Mouse (Mus musculus): ENCODE results near the gene Ramp1. TPM values are rescaled to one million over a fixed set of nuclear protein-coding genes. Genes with fewer than 3 reads are reported as not detected.

The Ramp1 gene
- total and polyA plus RNA-seq, 3 experiments: 4.1 to 5.6 TPM; not detected in 1

DNA sequence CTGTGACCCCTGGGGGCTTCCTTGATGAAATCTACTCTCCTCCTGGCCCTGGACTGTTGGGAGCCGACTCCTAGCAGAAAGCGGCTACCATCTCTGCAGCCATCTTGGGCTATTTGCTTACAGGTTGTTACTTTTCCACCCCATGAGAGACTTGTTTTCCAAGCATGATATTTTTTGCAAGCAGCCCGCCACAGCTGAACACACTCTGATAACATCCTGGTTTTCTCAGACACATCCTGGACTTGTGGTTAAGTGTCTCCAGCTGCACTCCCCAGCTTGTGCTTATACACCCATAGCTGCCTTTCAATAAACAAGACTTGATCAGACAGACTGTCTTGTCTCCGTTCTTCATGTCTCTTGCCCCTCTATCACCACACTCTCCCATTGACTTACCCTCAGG, 61.6 kb downstream of the Ramp1 start:
- Histone ChIP-seq H3K79me2 (ENCODE audit: control insufficient read depth, insufficient read depth, low read length, poor library complexity) (no peaks in the 10 kb centered on the region), H3K9me3 (replicated peaks; ENCODE audit: insufficient read depth, low read length) (no peaks in the 10 kb centered on the region), H3K36me3 (ENCODE audit: control insufficient read depth in 1 of 2, insufficient read depth in 2 of 2, low read length in 2 of 2) (peaks cover 0 to 11% of the 10 kb centered on the region in 2 experiments; a peak in 2 of 4 replicates), H3K27ac (ENCODE audit: control insufficient read depth, low read depth, low read length) (no peak overlapping the region), H3K4me3 (ENCODE audit: control insufficient read depth in 1 of 2, insufficient read depth in 1 of 2, low read depth in 2 of 2, low read length in 2 of 2) (no peak overlapping the region), H3K9ac (ENCODE audit: control insufficient read depth, low read depth, low read length, poor library complexity, severe bottlenecking) (no peak overlapping the region), H3K27me3 (ENCODE audit: control insufficient read depth in 1 of 2, insufficient read depth in 2 of 2, low read length in 2 of 2) (no peaks in the 10 kb centered on the region), H3K4me1 (ENCODE audit: control insufficient read depth in 1 of 2, insufficient read depth in 2 of 2, low read length in 2 of 2) (peaks cover 10 to 12% of the 10 kb centered on the region in 2 experiments)
- TF ChIP-seq MYB (IDR thresholded peaks at IDR 0.05; ENCODE audit: low read depth, low read length): no peak
- TF ChIP-seq ZNF384 (IDR thresholded peaks at IDR 0.05; ENCODE audit: low read depth, low read length): no peak
- peak; percentile 66 for TF ChIP-seq TAL1 (IDR thresholded peaks at IDR 0.05; ENCODE audit: low read length)
- 0 out of 2 replicates have a peak, but pooled peaks have one; percentile 28 for TF ChIP-seq TCF12 (IDR thresholded peaks at IDR 0.05; ENCODE audit: low read depth, low read length)
- TF ChIP-seq CHD1 (IDR thresholded peaks at IDR 0.05; ENCODE audit: low read depth, low read length): no peak
- no peak for TF ChIP-seq CTCF (IDR thresholded peaks at IDR 0.05 in 2 of 3, conservative IDR thresholded peaks at IDR 0.05 in 1 of 3; ENCODE audit: control insufficient read depth in 1 of 3, insufficient read depth in 1 of 3, low read depth in 2 of 3, low read length in 3 of 3, poor library complexity in 1 of 3, severe bottlenecking in 1 of 3)
- TF ChIP-seq RCOR1 (IDR thresholded peaks at IDR 0.05; ENCODE audit: low read depth, low read length): no peak
- TF ChIP-seq POLR2AphosphoS5 (IDR thresholded peaks at IDR 0.05; ENCODE audit: borderline replicate concordance, low read depth, low read length): no peak
- TF ChIP-seq ETS1 (IDR thresholded peaks at IDR 0.05; ENCODE audit: low read depth, low read length): peak; percentile 67
- no peak for TF ChIP-seq MAZ (IDR thresholded peaks at IDR 0.05; ENCODE audit: low read depth, low read length)
- no peak for TF ChIP-seq JUND (IDR thresholded peaks at IDR 0.05; ENCODE audit: low read depth, low read length)
- no peak for TF ChIP-seq GABPA (IDR thresholded peaks at IDR 0.05; ENCODE audit: low read depth, low read length)
- TF ChIP-seq EP300 (IDR thresholded peaks at IDR 0.05; ENCODE audit: low read depth in 1 of 2, low read length in 2 of 2): no peak
- TF ChIP-seq GATA1 (IDR thresholded peaks at IDR 0.05; ENCODE audit: low read depth, low read length): peak; percentile 6; the same call in 1 of the 2 replicates
- no peak for TF ChIP-seq KAT2A (conservative IDR thresholded peaks at IDR 0.05; ENCODE audit: low read depth, low read length)
- TF ChIP-seq RAD21 (IDR thresholded peaks at IDR 0.05; ENCODE audit: low read depth, low read length): no peak
- no peak for DNase-seq (ENCODE audit: low read depth, low spot score)

- Histone ChIP-seq H3K79me2 (ENCODE audit: control insufficient read depth, insufficient read depth, low read length, poor library complexity) (peaks cover 30% of the 10 kb centered on the region), H3K36me3 (ENCODE audit: control insufficient read depth in 1 of 2, insufficient read depth in 2 of 2, low read length in 2 of 2) (peaks cover 0 to 15% of the 10 kb centered on the region in 2 experiments; a peak in 2 of 4 replicates), H3K27me3 (ENCODE audit: control insufficient read depth in 1 of 2, insufficient read depth in 2 of 2, low read length in 2 of 2) (no peaks in the 10 kb centered on the region), H3K27ac (ENCODE audit: control insufficient read depth, low read depth, low read length) (peak overlapping the region; percentile 35; the same call in 1 of the 2 replicates), H3K9ac (ENCODE audit: control insufficient read depth, low read depth, low read length, poor library complexity, severe bottlenecking) (no peak overlapping the region), H3K4me1 (ENCODE audit: control insufficient read depth in 1 of 2, insufficient read depth in 2 of 2, low read length in 2 of 2) (peaks cover 10 to 18% of the 10 kb centered on the region in 2 experiments), H3K4me3 (ENCODE audit: control insufficient read depth in 1 of 2, insufficient read depth in 1 of 2, low read depth in 2 of 2, low read length in 2 of 2) (peak overlapping the region in 1 of 2 experiments; percentile 19; a peak in 1 of 4 replicates), H3K9me3 (replicated peaks; ENCODE audit: insufficient read depth, low read length) (no peaks in the 10 kb centered on the region)
- DNase-seq (ENCODE audit: low read depth, low spot score): peak; percentile 75
- TF ChIP-seq TCF12 (IDR thresholded peaks at IDR 0.05; ENCODE audit: low read depth, low read length) (peak; percentile 83), EP300 (IDR thresholded peaks at IDR 0.05; ENCODE audit: low read depth in 1 of 2, low read length in 2 of 2) (peak; percentile 72 to 75), ZMIZ1 (IDR thresholded peaks at IDR 0.05; ENCODE audit: low read depth, low read length) (no peak), ZKSCAN1 (IDR thresholded peaks at IDR 0.05; ENCODE audit: low read depth, low read length) (no peak), RCOR1 (IDR thresholded peaks at IDR 0.05; ENCODE audit: low read depth, low read length) (no peak), ETS1 (IDR thresholded peaks at IDR 0.05; ENCODE audit: low read depth, low read length) (peak; percentile 93), GATA1 (IDR thresholded peaks at IDR 0.05; ENCODE audit: low read depth, low read length) (peak; percentile 86), NELFE (IDR thresholded peaks at IDR 0.05; ENCODE audit: low read depth, low read length) (no peak), MAZ (IDR thresholded peaks at IDR 0.05; ENCODE audit: low read depth, low read length) (0 out of 2 replicates have a peak, but pooled peaks have one; percentile 32), MYC (IDR thresholded peaks at IDR 0.05; ENCODE audit: low read depth, low read length) (no peak), TBP (IDR thresholded peaks at IDR 0.05; ENCODE audit: low read depth, low read length) (0 out of 2 replicates have a peak, but pooled peaks have one; percentile 27), ZNF384 (IDR thresholded peaks at IDR 0.05; ENCODE audit: low read depth, low read length) (0 out of 2 replicates have a peak, but pooled peaks have one; percentile 8), MAX (IDR thresholded peaks at IDR 0.05; ENCODE audit: low read length) (no peak), USF2 (IDR thresholded peaks at IDR 0.05; ENCODE audit: borderline replicate concordance in 1 of 2, insufficient read depth in 1 of 2, low read depth in 1 of 2, low read length in 2 of 2) (no peak), E2F4 (IDR thresholded peaks at IDR 0.05; ENCODE audit: borderline replicate concordance, low read depth, low read length) (no peak), BHLHE40 (IDR thresholded peaks at IDR 0.05; ENCODE audit: borderline replicate concordance, low read depth, low read length) (peak; percentile 43; the same call in 1 of the 2 replicates), ZC3H11A (IDR thresholded peaks at IDR 0.05; ENCODE audit: low read depth, low read length) (no peak), SIN3A (IDR thresholded peaks at IDR 0.05; ENCODE audit: low read length) (peak; percentile 23; the same call in 1 of the 2 replicates), POLR2A (IDR thresholded peaks at IDR 0.05; ENCODE audit: control insufficient read depth in 1 of 2, insufficient read depth in 1 of 2, low read depth in 1 of 2, low read length in 2 of 2, poor library complexity in 1 of 2) (no peak), TAL1 (IDR thresholded peaks at IDR 0.05; ENCODE audit: low read length) (peak; percentile 89), POLR2AphosphoS5 (IDR thresholded peaks at IDR 0.05; ENCODE audit: borderline replicate concordance, low read depth, low read length) (no peak), HCFC1 (IDR thresholded peaks at IDR 0.05; ENCODE audit: low read depth, low read length) (no peak)
These were observed 68.6 kb downstream of the Ramp1 start for GRCm38 (mm10) chr1:91248242-91248641.
